Mouse (Mus musculus): ENCODE results near the gene Slc25a26. TPM values are rescaled to one million over a fixed set of nuclear protein-coding genes. Genes with fewer than 3 reads are reported as not detected.

Gene Slc25a26
- total RNA-seq (2015), result 3.5 and 4.5 TPM in 2 replicates
- total RNA-seq (2017), result 6.5 and 6.6 TPM in 2 replicates

GRCm38 (mm10) chr6:94499897-94500623, at the start of gene Slc25a26:
Slc25a26 (plus strand) TSS chr6:94500331.
- peak; percentile 96 for ATAC-seq (replicated peaks; ENCODE audit: poor library complexity)

- ATAC-seq (replicated peaks; ENCODE audit: poor library complexity), result peak; percentile 65; the same call in 1 of the 2 replicates
Measured at GRCm38 (mm10) chr6:94464037-94464891, 35.9 kb upstream of the Slc25a26 start.

GRCm38 (mm10) chr6:94466508-94467205, 33.5 kb upstream of the Slc25a26 start:
- peak; percentile 75 for ATAC-seq (replicated peaks; ENCODE audit: poor library complexity)

- no peak for ATAC-seq (replicated peaks; ENCODE audit: poor library complexity)
Measured at GRCm38 (mm10) chr6:94492739-94493138, 7.4 kb upstream of the Slc25a26 start.

- ATAC-seq (replicated peaks; ENCODE audit: poor library complexity), result no peak
Measured at GRCm38 (mm10) chr6:94503963-94504362, 3.8 kb downstream of the Slc25a26 start.

- ATAC-seq (replicated peaks; ENCODE audit: poor library complexity), result no peak
Measured at GRCm38 (mm10) chr6:94507921-94508320, 7.8 kb downstream of the Slc25a26 start.

GRCm38 (mm10) chr6:94508807-94509206, 8.7 kb downstream of the Slc25a26 start:
- peak; percentile 68 for ATAC-seq (replicated peaks; ENCODE audit: poor library complexity)

- peak; percentile 82 for ATAC-seq (replicated peaks; ENCODE audit: poor library complexity)
Measured at GRCm38 (mm10) chr6:94509220-94509619, 9.1 kb downstream of the Slc25a26 start.

GRCm38 (mm10) chr6:94518171-94518570, 18.0 kb downstream of the Slc25a26 start:
- no peak for ATAC-seq (replicated peaks; ENCODE audit: poor library complexity)

- ATAC-seq (replicated peaks; ENCODE audit: poor library complexity), result peak; percentile 91
Measured at GRCm38 (mm10) chr6:94524335-94524734, 24.2 kb downstream of the Slc25a26 start.

GRCm38 (mm10) chr6:94530756-94531155, 30.6 kb downstream of the Slc25a26 start:
- ATAC-seq (replicated peaks; ENCODE audit: poor library complexity), result peak; percentile 80

GRCm38 (mm10) chr6:94532086-94532485, 32.0 kb downstream of the Slc25a26 start:
- peak; percentile 86 for ATAC-seq (replicated peaks; ENCODE audit: poor library complexity)

GRCm38 (mm10) chr6:94536478-94536877, 36.3 kb downstream of the Slc25a26 start:
- no peak for ATAC-seq (replicated peaks; ENCODE audit: poor library complexity)

GRCm38 (mm10) chr6:94537652-94538051, 37.5 kb downstream of the Slc25a26 start:
- no peak for ATAC-seq (replicated peaks; ENCODE audit: poor library complexity)

GRCm38 (mm10) chr6:94540090-94540489, 40.0 kb downstream of the Slc25a26 start:
- ATAC-seq (replicated peaks; ENCODE audit: poor library complexity), result peak; percentile 9; the same call in 1 of the 2 replicates

- no peak for ATAC-seq (replicated peaks; ENCODE audit: poor library complexity)
Measured at GRCm38 (mm10) chr6:94540615-94541014, 40.5 kb downstream of the Slc25a26 start.

GRCm38 (mm10) chr6:94541133-94541532, 41.0 kb downstream of the Slc25a26 start:
- ATAC-seq (replicated peaks; ENCODE audit: poor library complexity), result no peak

GRCm38 (mm10) chr6:94541854-94542253, 41.7 kb downstream of the Slc25a26 start:
- ATAC-seq (replicated peaks; ENCODE audit: poor library complexity), result no peak

- peak; percentile 87 for ATAC-seq (replicated peaks; ENCODE audit: poor library complexity)
Measured at GRCm38 (mm10) chr6:94543902-94544840, 44.0 kb downstream of the Slc25a26 start.

- ATAC-seq (replicated peaks; ENCODE audit: poor library complexity), result no peak
Measured at GRCm38 (mm10) chr6:94547239-94547638, 47.1 kb downstream of the Slc25a26 start.
